In the genomic region with DNA sequence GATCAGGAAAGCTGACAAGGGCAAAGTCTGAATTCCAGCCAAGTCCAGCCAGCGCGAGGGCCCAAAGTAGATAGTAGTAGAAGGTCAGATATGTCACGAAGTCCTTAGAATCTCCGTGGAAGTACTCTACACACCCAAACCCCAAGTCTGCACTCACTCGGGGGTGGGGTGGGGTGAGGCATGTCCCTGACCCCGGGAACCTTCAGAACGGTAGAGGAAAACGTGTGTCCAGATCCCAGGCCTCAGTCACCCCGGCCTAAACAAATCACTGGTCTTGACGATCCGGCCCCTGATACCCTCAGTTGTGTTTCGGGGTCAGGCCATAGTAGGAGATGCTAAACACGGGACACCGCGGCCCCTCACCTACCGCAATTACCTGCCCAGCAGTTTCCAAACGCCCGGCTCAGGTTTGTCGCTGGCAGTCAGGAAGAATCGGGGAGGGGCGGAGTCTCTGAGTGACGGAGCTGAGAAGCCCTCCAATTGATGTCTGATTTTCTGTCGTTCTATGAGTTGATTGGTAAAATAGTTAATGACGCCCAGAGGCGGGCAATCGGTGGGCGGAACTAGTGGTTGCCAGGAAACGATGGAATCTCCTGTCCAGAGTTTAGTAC, we compare ENCODE assay signal across 8 mouse cellular contexts. TPM values are rescaled to one million over a fixed set of nuclear protein-coding genes. Genes with fewer than 3 reads are reported as not detected.
DNase-seq lines count a peak whose midpoint lies in the region; ATAC-seq lines count a peak whose summit lies in the region.

A gene (minus strand): TSS at position 453 of the 611 bp plus-strand sequence.

- H3K4me3 ChIP-seq in hindbrain, embryonic 15.5 days = peak within 1 kb of the TSS; percentile 65

- H3K9me3 ChIP-seq in hindbrain, embryonic 15.5 days = no peaks in the 10 kb centered on the region

- H3K9ac ChIP-seq in hindbrain, embryonic 15.5 days = peak within 1 kb of the TSS; percentile 63

- H3K4me1 ChIP-seq in hindbrain, embryonic 15.5 days (replicated peaks) = peaks cover 19% of the 10 kb centered on the region

- peak within 1 kb of the TSS; percentile 77 for H3K4me2 ChIP-seq in hindbrain, embryonic 15.5 days

- ATAC-seq in hindbrain, embryonic 15.5 days (ENCODE audit: low FRiP score, low read depth) = peak; percentile 97

- under 1% methylated on average over 28 of the region's 28 CpGs for WGBS in hindbrain, embryonic 15.5 days

- H3K36me3 ChIP-seq in hindbrain, embryonic 15.5 days = peaks cover 4% of the 10 kb centered on the region; the same call in 1 of the 2 replicates

- no peak within 1 kb of the TSS for H3K27ac ChIP-seq in hindbrain, embryonic 15.5 days (replicated peaks)

- DNase-seq in T-cell, adult 2 months (ENCODE audit: low spot score) = peak; percentile 92
- DNase-seq in cerebellum, postnatal 36 days = peak; percentile 93 to 95
- peak; percentile 89 to 99 for DNase-seq in frontal cortex, postnatal 36 days (ENCODE audit: low spot score in 2 of 2)
- peak; percentile 95 for DNase-seq in left cerebral cortex, adult 11 months (ENCODE audit: low spot score)
- DNase-seq in lung, postnatal 4 days = peak; percentile 94 to 95
- DNase-seq in retina, postnatal 7 days (ENCODE audit: low read depth, low spot score) = peak; percentile 88
- peak; percentile 52 for DNase-seq in urinary bladder, adult 2 months (ENCODE audit: low spot score)

- H3K27me3 ChIP-seq in hindbrain, embryonic 15.5 days = no peaks in the 10 kb centered on the region; the same call in 1 of the 2 replicates

RNA-seq across cellular contexts. Expression of the gene that starts here (rescaled TPM):
- polyA plus RNA-seq in hindbrain, embryonic 15.5 days (2015; fragmentation: Nextera tagmentation; extraction: Ambion mirVana) = 37.0 and 39.0 TPM in 2 replicates
- 18.8 and 19.3 TPM in 2 replicates for polyA plus RNA-seq in urinary bladder, adult 2 months (2012; rRNA removed)
